Mouse (Mus musculus) c-Kit-positive CD71-positive TER-119-negative erythroid progenitor cells, embryonic 14.5 days (primary cell): ENCODE measurements around the gene Zar1l.
A peak's percentile ranks its signal among the peaks of the same experiment; 100 is the strongest.
"Not testable (repeated sequence)": the region's sequence is repeated elsewhere in the genome, so short reads cannot be mapped to it uniquely, and the experiment has no call there.

Experiments
- DNase-seq: peaks from one replicate; pipeline ENCODE4 v3.0.0-alpha.2; 2013; ENCODE audit warnings: low read depth

Zar1l gene

GRCm38 (mm10) chr5:150518064-150518463 is at the start of gene Zar1l:
Gene Zar1l (minus strand): TSS chr5:150518164.
- DNase-seq, result no peak

GRCm38 (mm10) chr5:150566971-150567370 is 49.0 kb upstream of the Zar1l start:
- DNase-seq, result no peak

GRCm38 (mm10) chr5:150566226-150566625 is 48.3 kb upstream of the Zar1l start:
- no peak for DNase-seq

- DNase-seq, result no peak
These were observed 46.5 kb upstream of the Zar1l start for GRCm38 (mm10) chr5:150564426-150564825.

- no peak for DNase-seq
These were observed 43.8 kb upstream of the Zar1l start for GRCm38 (mm10) chr5:150561783-150562182.

- no peak for DNase-seq
These were observed 43.4 kb upstream of the Zar1l start for GRCm38 (mm10) chr5:150561376-150561775.

- no peak for DNase-seq
These were observed 42.9 kb upstream of the Zar1l start for GRCm38 (mm10) chr5:150560851-150561250.

GRCm38 (mm10) chr5:150559519-150560103 is 41.6 kb upstream of the Zar1l start:
- DNase-seq, result no peak

GRCm38 (mm10) chr5:150551637-150552036 is 33.7 kb upstream of the Zar1l start:
- no peak for DNase-seq

- no peak for DNase-seq
These were observed 25.2 kb upstream of the Zar1l start for GRCm38 (mm10) chr5:150543184-150543583.

GRCm38 (mm10) chr5:150541302-150541701 is 23.3 kb upstream of the Zar1l start:
- DNase-seq, result no peak

- no peak for DNase-seq
These were observed 7.3 kb upstream of the Zar1l start for GRCm38 (mm10) chr5:150525239-150525638.

GRCm38 (mm10) chr5:150522867-150523234 is 4.9 kb upstream of the Zar1l start:
- no peak for DNase-seq

GRCm38 (mm10) chr5:150521937-150522866 is 4.2 kb upstream of the Zar1l start, which contains the start of gene Brca2:
Gene Brca2 (plus strand): TSS chr5:150522630.
- DNase-seq, result peak; percentile 83

GRCm38 (mm10) chr5:150519551-150519950 is 1.6 kb upstream of the Zar1l start:
- peak; percentile 51 for DNase-seq

GRCm38 (mm10) chr5:150514027-150514426 is 3.9 kb downstream of the Zar1l start:
- DNase-seq, result no peak

- no peak for DNase-seq
These were observed 4.7 kb downstream of the Zar1l start for GRCm38 (mm10) chr5:150513264-150513663.

GRCm38 (mm10) chr5:150510451-150511225 is 7.3 kb downstream of the Zar1l start:
- no peak for DNase-seq

GRCm38 (mm10) chr5:150495792-150496191 is 22.2 kb downstream of the Zar1l start:
- peak; percentile 19 for DNase-seq

- DNase-seq, result not testable (repeated sequence)
These were observed 26.3 kb downstream of the Zar1l start for GRCm38 (mm10) chr5:150491573-150492173.

GRCm38 (mm10) chr5:150490821-150491220 is 27.1 kb downstream of the Zar1l start:
- DNase-seq, result no peak

- no peak for DNase-seq
These were observed 27.7 kb downstream of the Zar1l start for GRCm38 (mm10) chr5:150490285-150490684.
